Mouse (Mus musculus) kidney, adult 18-20 months (tissue): Measurements from ENCODE around the gene Eif3i.

Experiments used
- DNase-seq: peaks from one replicate; pipeline ENCODE4 v3.0.0; 2021

Gene Eif3i

GRCm38 (mm10) chr4:129600233-129601158, at the start of gene Eif3i, which contains the start of gene Tmem234:
Eif3i (minus strand) TSS chr4:129600648.
Tmem234 (plus strand) TSS chr4:129600668.
- peak; percentile 85 for DNase-seq

GRCm38 (mm10) chr4:129648656-129649055, 48.2 kb upstream of the Eif3i start:
- DNase-seq = no peak

- no peak for DNase-seq
Measured at GRCm38 (mm10) chr4:129645204-129645603, 44.8 kb upstream of the Eif3i start.

- DNase-seq = peak; percentile 19
Measured at GRCm38 (mm10) chr4:129641756-129642155, 41.3 kb upstream of the Eif3i start.

GRCm38 (mm10) chr4:129640638-129641467, 40.4 kb upstream of the Eif3i start, which contains the start of gene Txlna:
Txlna (minus strand) TSS chr4:129641065.
- DNase-seq = peak; percentile 96

- DNase-seq = no peak
Measured at GRCm38 (mm10) chr4:129640101-129640637, 39.7 kb upstream of the Eif3i start.

- DNase-seq = no peak
Measured at GRCm38 (mm10) chr4:129639221-129639620, 38.8 kb upstream of the Eif3i start.

GRCm38 (mm10) chr4:129633852-129634251, 33.4 kb upstream of the Eif3i start:
- DNase-seq = no peak

GRCm38 (mm10) chr4:129631867-129632266, 31.4 kb upstream of the Eif3i start:
- no peak for DNase-seq

GRCm38 (mm10) chr4:129630944-129631343, 30.5 kb upstream of the Eif3i start:
- DNase-seq = peak; percentile 53

GRCm38 (mm10) chr4:129626035-129626434, 25.6 kb upstream of the Eif3i start:
- DNase-seq = no peak

GRCm38 (mm10) chr4:129625496-129625895, 25.0 kb upstream of the Eif3i start:
- DNase-seq = no peak

- peak; percentile 40 for DNase-seq
Measured at GRCm38 (mm10) chr4:129625029-129625370, 24.6 kb upstream of the Eif3i start.

GRCm38 (mm10) chr4:129624281-129625028, 24.0 kb upstream of the Eif3i start:
- peak; percentile 80 for DNase-seq

- DNase-seq = peak; percentile 67
Measured at GRCm38 (mm10) chr4:129623681-129624091, 23.2 kb upstream of the Eif3i start, which contains the start of gene Ccdc28b. Ccdc28b (minus strand) TSS chr4:129623947.

GRCm38 (mm10) chr4:129622803-129623535, 22.5 kb upstream of the Eif3i start:
- DNase-seq = no peak

GRCm38 (mm10) chr4:129622120-129622802, 21.8 kb upstream of the Eif3i start:
- no peak for DNase-seq

GRCm38 (mm10) chr4:129621283-129621841, 20.9 kb upstream of the Eif3i start:
- peak; percentile 43 for DNase-seq

- DNase-seq = no peak
Measured at GRCm38 (mm10) chr4:129620419-129621282, 20.2 kb upstream of the Eif3i start.
